Mouse (Mus musculus) forebrain, embryonic 15.5 days (tissue): Measurements from ENCODE around the gene Ubr2. TPM values are rescaled to one million over a fixed set of nuclear protein-coding genes. Genes with fewer than 3 reads are reported as not detected.

Experiments used
- ATAC-seq: fragments of 200-750 bp; cut with Nextera tagmentation; replicated peaks from 2 replicates; pipeline ENCODE4 v1.8.0; 2017; ENCODE audit warnings: mild to moderate bottlenecking, moderate TSS enrichment, moderate library complexity
- H3K27ac ChIP-seq: fragments of 300-500 bp; sonication (generic); replicated peaks from 2 replicates; pipeline ENCODE4 v1.5.1; 2015; ENCODE audit warnings: mild to moderate bottlenecking, inconsistent platforms
- H3K27me3 ChIP-seq: fragments of 300-500 bp; sonication (generic); 2 replicates; pipeline ENCODE4 v1.6.1; 2015; ENCODE audit warnings: inconsistent platforms
- H3K36me3 ChIP-seq: fragments of 300-500 bp; sonication (generic); 2 replicates; pipeline ENCODE4 v1.6.1; 2015; ENCODE audit warnings: mild to moderate bottlenecking, inconsistent platforms
- H3K4me1 ChIP-seq: fragments of 300-500 bp; sonication (generic); 2 replicates; pipeline ENCODE4 v1.6.1; 2015; ENCODE audit warnings: inconsistent platforms
- H3K4me2 ChIP-seq: fragments of 300-500 bp; sonication (generic); replicated peaks from 2 replicates; pipeline ENCODE4 v1.6.1; 2015; ENCODE audit warnings: mild to moderate bottlenecking, inconsistent platforms
- H3K4me3 ChIP-seq: fragments of 300-500 bp; sonication (generic); 2 replicates; pipeline ENCODE4 v1.5.1; 2015; ENCODE audit warnings: mild to moderate bottlenecking, inconsistent platforms
- H3K9ac ChIP-seq: fragments of 300-500 bp; sonication (generic); replicated peaks from 2 replicates; pipeline ENCODE4 v1.6.1; 2015; ENCODE audit warnings: mild to moderate bottlenecking, inconsistent platforms
- H3K9me3 ChIP-seq: fragments of 300-500 bp; sonication (generic); 2 replicates; pipeline ENCODE4 v1.6.1; 2016; ENCODE audit warnings: inconsistent platforms
- WGBS: fragments of 180-500 bp; shearing (Covaris S2); methylation state at CpG from one replicate; pipeline ENCODE4 v1.1.7; 2015; ENCODE audit warnings: mixed read lengths; 5-methylcytosine and 5-hydroxymethylcytosine counted together
- polyA plus RNA-seq: library from polyadenylated mRNA; unstranded; fragments of >200 nt; fragmentation: Nextera tagmentation; extraction: Ambion mirVana; gene quantifications from 2 replicates; pipeline ENCODE4 v1.2.1, GENCODE M21; 2015

Ubr2 gene
- polyA plus RNA-seq, 1 experiment from 2014 or later, result 17.4 TPM

- Histone ChIP-seq H3K36me3 (peaks cover 33% of the 10 kb centered on the region), H3K9me3 (no peaks in the 10 kb centered on the region)
- WGBS, result 83% methylated on average over 7 of the region's 7 CpGs
Measured at GRCm38 (mm10) chr17:46996484-46996883, 13.9 kb downstream of the Ubr2 start.

DNA sequence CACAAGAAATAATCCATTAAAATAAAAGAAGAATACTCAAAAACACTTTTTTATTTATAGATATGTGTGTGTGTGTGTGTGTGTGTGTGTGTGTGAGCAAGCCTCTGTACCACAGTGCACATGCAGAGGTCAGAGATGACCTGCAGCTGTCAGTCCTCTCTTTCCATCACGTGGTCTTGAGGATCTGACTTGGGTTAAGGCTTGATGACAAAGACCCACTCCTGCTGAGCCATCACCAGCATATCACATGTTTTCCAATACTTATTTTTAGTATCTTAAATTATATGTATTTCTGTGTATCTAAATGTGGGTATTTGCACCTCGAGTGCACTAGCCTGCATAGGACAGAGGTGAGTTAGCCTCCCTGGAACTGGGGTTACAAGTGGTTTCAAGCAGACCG, 14.7 kb downstream of the Ubr2 start:
- no peaks in the 10 kb centered on the region for H3K27me3 ChIP-seq
- no peaks in the 10 kb centered on the region for H3K4me1 ChIP-seq
- WGBS, result 83% methylated on average over 3 of the region's 3 CpGs
- no peak for ATAC-seq
- H3K4me3 ChIP-seq, result no peak overlapping the region
- no peaks in the 10 kb centered on the region for H3K9me3 ChIP-seq
- no peak overlapping the region for H3K27ac ChIP-seq
- H3K36me3 ChIP-seq, result peaks cover 41% of the 10 kb centered on the region
- no peak overlapping the region for H3K4me2 ChIP-seq
- no peak overlapping the region for H3K9ac ChIP-seq

More at GRCm38 (mm10) chr17:46996484-46996883, 13.9 kb downstream of the Ubr2 start:
- Histone ChIP-seq H3K27ac (no peak overlapping the region), H3K4me1 (no peaks in the 10 kb centered on the region), H3K9ac (no peak overlapping the region), H3K27me3 (no peaks in the 10 kb centered on the region), H3K4me3 (no peak overlapping the region), H3K4me2 (no peak overlapping the region)
- no peak for ATAC-seq

DNA sequence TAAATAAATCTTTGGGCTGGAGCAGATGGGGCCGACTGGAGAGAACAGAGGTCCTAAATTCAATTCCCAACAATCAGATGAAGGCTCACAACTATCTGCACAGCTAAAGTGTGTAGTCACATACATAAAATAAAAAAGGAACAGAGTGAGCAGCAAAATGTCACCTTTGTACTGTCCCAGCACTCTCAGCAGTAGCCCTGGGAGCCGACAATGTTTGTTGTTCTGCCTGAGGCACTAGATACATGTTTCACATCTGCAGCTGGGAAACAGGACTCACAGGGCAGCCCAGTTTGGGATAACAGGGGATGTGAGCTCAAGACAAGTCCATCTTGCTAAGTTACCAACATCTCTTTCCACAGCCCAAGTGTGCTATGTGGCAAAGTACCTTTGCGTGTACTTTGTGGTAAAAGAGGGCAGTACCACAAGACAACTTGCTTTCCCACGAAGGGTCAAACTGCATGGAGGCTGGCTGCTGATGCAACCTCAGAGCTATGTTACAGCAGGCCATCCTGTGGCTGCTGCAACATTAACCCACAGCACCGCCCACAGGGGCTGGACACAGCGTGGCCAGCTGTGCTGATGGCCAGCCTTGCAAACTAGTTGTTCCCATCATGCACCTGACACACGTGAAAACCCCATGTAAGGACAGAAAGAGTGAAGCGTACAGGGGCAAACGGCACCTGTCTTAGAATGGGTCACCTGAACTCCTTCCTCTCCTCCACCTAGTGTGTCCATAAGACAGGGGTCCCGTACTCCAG, 15.5 kb downstream of the Ubr2 start:
- H3K36me3 ChIP-seq, result peaks cover 46% of the 10 kb centered on the region
- H3K9ac ChIP-seq, result no peak overlapping the region
- H3K4me1 ChIP-seq, result no peaks in the 10 kb centered on the region
- no peak overlapping the region for H3K4me2 ChIP-seq
- 86% methylated on average over 10 of the region's 10 CpGs for WGBS
- no peaks in the 10 kb centered on the region for H3K27me3 ChIP-seq
- no peak overlapping the region for H3K27ac ChIP-seq
- no peak overlapping the region for H3K4me3 ChIP-seq
- no peak for ATAC-seq
- no peaks in the 10 kb centered on the region for H3K9me3 ChIP-seq

GRCm38 (mm10) chr17:46993625-46994024, 16.7 kb downstream of the Ubr2 start:
- no peak overlapping the region for H3K4me2 ChIP-seq
- no peak overlapping the region for H3K4me3 ChIP-seq
- WGBS, result 95% methylated on average over 8 of the region's 8 CpGs
- no peak for ATAC-seq
- H3K36me3 ChIP-seq, result peaks cover 40% of the 10 kb centered on the region
- H3K27ac ChIP-seq, result no peak overlapping the region
- H3K9ac ChIP-seq, result no peak overlapping the region
- no peaks in the 10 kb centered on the region for H3K4me1 ChIP-seq
- no peaks in the 10 kb centered on the region for H3K27me3 ChIP-seq
- no peaks in the 10 kb centered on the region for H3K9me3 ChIP-seq

GRCm38 (mm10) chr17:46987631-46988030, 22.7 kb downstream of the Ubr2 start:
- Histone ChIP-seq H3K4me3 (no peak overlapping the region), H3K9me3 (no peaks in the 10 kb centered on the region), H3K36me3 (peaks cover 81% of the 10 kb centered on the region), H3K4me1 (no peaks in the 10 kb centered on the region), H3K9ac (no peak overlapping the region), H3K4me2 (no peak overlapping the region), H3K27me3 (no peaks in the 10 kb centered on the region), H3K27ac (no peak overlapping the region)
- 75% methylated on average over 3 of the region's 3 CpGs for WGBS
- ATAC-seq, result no peak

GRCm38 (mm10) chr17:46980050-46980449, 30.3 kb downstream of the Ubr2 start:
- H3K4me2 ChIP-seq, result no peak overlapping the region
- H3K27ac ChIP-seq, result no peak overlapping the region
- 93% methylated on average over 6 of the region's 6 CpGs for WGBS
- H3K9me3 ChIP-seq, result no peaks in the 10 kb centered on the region
- H3K4me3 ChIP-seq, result no peak overlapping the region
- H3K9ac ChIP-seq, result no peak overlapping the region
- ATAC-seq, result no peak
- no peaks in the 10 kb centered on the region for H3K4me1 ChIP-seq
- no peaks in the 10 kb centered on the region for H3K27me3 ChIP-seq
- peaks cover 87% of the 10 kb centered on the region for H3K36me3 ChIP-seq

- H3K9me3 ChIP-seq, result no peaks in the 10 kb centered on the region
- no peak overlapping the region for H3K9ac ChIP-seq
- H3K4me2 ChIP-seq, result no peak overlapping the region
- H3K4me1 ChIP-seq, result no peaks in the 10 kb centered on the region
- WGBS, result 68% methylated on average over 3 of the region's 3 CpGs
- H3K27ac ChIP-seq, result no peak overlapping the region
- no peaks in the 10 kb centered on the region for H3K27me3 ChIP-seq
- H3K36me3 ChIP-seq, result peaks cover 86% of the 10 kb centered on the region
- no peak overlapping the region for H3K4me3 ChIP-seq
- no peak for ATAC-seq
Measured at GRCm38 (mm10) chr17:46975183-46975582, 35.2 kb downstream of the Ubr2 start.

DNA sequence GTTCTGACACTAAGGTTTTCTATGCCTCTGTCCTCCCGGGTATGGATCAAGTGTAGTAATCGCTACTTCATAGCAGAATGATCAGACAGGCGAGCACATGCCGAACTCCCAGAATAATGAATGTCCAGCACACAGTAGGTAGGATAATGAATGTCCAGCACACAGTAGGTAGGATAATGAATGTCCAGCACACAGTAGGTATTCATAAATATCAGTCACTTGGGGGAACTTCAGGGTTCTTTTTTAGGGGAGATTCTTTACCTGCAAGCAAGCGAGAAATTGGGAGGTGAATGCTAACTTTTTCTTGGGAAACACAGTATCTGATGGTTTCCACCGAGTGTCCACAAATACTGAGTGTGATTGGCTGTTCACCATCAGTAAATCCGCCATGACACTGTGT, 37.8 kb downstream of the Ubr2 start:
- 92% methylated on average over 7 of the region's 7 CpGs for WGBS
- no peak for ATAC-seq

DNA sequence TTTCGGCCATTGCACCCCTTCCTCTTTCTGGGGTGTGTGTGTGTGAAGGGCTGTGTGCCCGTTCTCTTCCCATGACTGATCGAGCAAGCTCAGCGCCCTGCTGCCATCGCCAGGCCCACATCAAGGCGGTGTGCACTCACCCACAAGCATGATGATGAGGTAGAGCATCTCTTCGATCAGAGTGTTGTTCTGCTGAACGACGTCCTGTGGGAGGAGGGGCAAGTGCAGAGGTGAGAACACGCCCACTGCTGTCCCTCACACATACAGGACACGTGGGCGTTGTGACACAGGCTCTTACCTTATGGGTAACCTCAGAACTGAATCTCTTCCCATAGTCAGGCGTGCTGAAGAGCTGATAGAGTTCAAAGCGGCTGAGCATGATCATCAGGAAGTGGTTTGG, 43.5 kb downstream of the Ubr2 start:
- WGBS, result 91% methylated on average over 14 of the region's 14 CpGs
- Histone ChIP-seq H3K4me3 (no peak overlapping the region), H3K9ac (no peak overlapping the region), H3K4me2 (no peak overlapping the region), H3K9me3 (no peaks in the 10 kb centered on the region), H3K4me1 (no peaks in the 10 kb centered on the region), H3K36me3 (peaks cover 95% of the 10 kb centered on the region), H3K27me3 (no peaks in the 10 kb centered on the region), H3K27ac (no peak overlapping the region)
- ATAC-seq, result no peak

More for the DNA sequence above, 37.8 kb downstream of the Ubr2 start:
- Histone ChIP-seq H3K9me3 (no peaks in the 10 kb centered on the region), H3K4me3 (no peak overlapping the region), H3K27me3 (no peaks in the 10 kb centered on the region), H3K4me1 (no peaks in the 10 kb centered on the region), H3K4me2 (no peak overlapping the region), H3K36me3 (peaks cover 94% of the 10 kb centered on the region), H3K9ac (no peak overlapping the region), H3K27ac (no peak overlapping the region)

GRCm38 (mm10) chr17:46963186-46963585, 47.2 kb downstream of the Ubr2 start:
- Histone ChIP-seq H3K4me1 (no peaks in the 10 kb centered on the region), H3K9me3 (no peaks in the 10 kb centered on the region)
- no peak for ATAC-seq

DNA sequence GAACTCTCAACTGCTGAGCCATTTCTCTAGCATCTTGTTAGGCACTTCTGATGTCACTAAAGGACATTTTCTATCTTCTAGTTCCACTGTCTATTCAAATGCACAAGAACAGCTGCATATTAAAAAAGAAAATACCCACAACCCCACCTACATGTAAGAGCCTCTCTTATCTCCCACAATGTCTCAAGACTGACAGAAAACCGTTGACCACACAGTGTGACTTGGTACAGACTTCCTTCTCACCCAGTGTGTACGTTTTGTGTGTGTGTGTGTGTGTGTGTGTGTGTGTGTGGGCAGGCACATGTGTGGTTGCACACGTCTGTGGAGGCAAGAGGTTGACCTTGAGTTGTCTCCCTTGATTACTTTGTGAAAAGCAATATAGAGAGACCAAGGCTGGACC, 48.2 kb downstream of the Ubr2 start:
- H3K9me3 ChIP-seq, result no peaks in the 10 kb centered on the region
- no peak overlapping the region for H3K4me3 ChIP-seq
- H3K27ac ChIP-seq, result no peak overlapping the region
- H3K4me1 ChIP-seq, result no peaks in the 10 kb centered on the region
- ATAC-seq, result no peak
- WGBS, result 95% methylated on average over 3 of the region's 3 CpGs
- H3K27me3 ChIP-seq, result no peaks in the 10 kb centered on the region
- no peak overlapping the region for H3K4me2 ChIP-seq
- H3K36me3 ChIP-seq, result peaks cover 94% of the 10 kb centered on the region
- no peak overlapping the region for H3K9ac ChIP-seq

More at GRCm38 (mm10) chr17:46963186-46963585, 47.2 kb downstream of the Ubr2 start:
- WGBS, result 92% methylated on average over 13 of the region's 13 CpGs
- no peak overlapping the region for H3K9ac ChIP-seq
- H3K27me3 ChIP-seq, result no peaks in the 10 kb centered on the region
- no peak overlapping the region for H3K4me2 ChIP-seq
- no peak overlapping the region for H3K4me3 ChIP-seq
- no peak overlapping the region for H3K27ac ChIP-seq
- H3K36me3 ChIP-seq, result peaks cover 94% of the 10 kb centered on the region

GRCm38 (mm10) chr17:46960216-46960615, 50.1 kb downstream of the Ubr2 start:
- Histone ChIP-seq H3K4me1 (no peaks in the 10 kb centered on the region), H3K4me2 (no peak overlapping the region), H3K9ac (no peak overlapping the region), H3K27me3 (no peaks in the 10 kb centered on the region), H3K9me3 (no peaks in the 10 kb centered on the region), H3K27ac (no peak overlapping the region), H3K4me3 (no peak overlapping the region), H3K36me3 (peaks cover 94% of the 10 kb centered on the region)
- ATAC-seq, result no peak
- 93% methylated on average over 10 of the region's 10 CpGs for WGBS

- Histone ChIP-seq H3K9me3 (no peaks in the 10 kb centered on the region), H3K4me1 (no peaks in the 10 kb centered on the region), H3K4me2 (no peak overlapping the region), H3K9ac (no peak overlapping the region), H3K27ac (no peak overlapping the region), H3K4me3 (no peak overlapping the region), H3K27me3 (no peaks in the 10 kb centered on the region), H3K36me3 (peaks cover 95% of the 10 kb centered on the region)
- WGBS, result 90% methylated on average over 2 of the region's 2 CpGs
- no peak for ATAC-seq
Measured at GRCm38 (mm10) chr17:46958045-46958444, 52.3 kb downstream of the Ubr2 start.
